Mouse (Mus musculus) heart, adult 2 months (tissue): ENCODE data around the gene Pak6. TPM values are rescaled to one million over a fixed set of nuclear protein-coding genes. Genes with fewer than 3 reads are reported as not detected.

Experiments
- DNase-seq, 2 experiments: peaks; one replicate each; pipeline ENCODE4 v3.0.0; 2021
- H3K27ac ChIP-seq: fragments of 200-600 bp; 2 replicates; pipeline ENCODE4 v1.8.1; 2022
- H3K27me3 ChIP-seq: fragments of 200-500 bp; 2 replicates; pipeline ENCODE4 v1.6.1; 2012; ENCODE audit warnings: mild to moderate bottlenecking, low read length, inconsistent platforms, mixed read lengths; ENCODE audit not compliant: control insufficient read depth, insufficient read depth
- H3K36me3 ChIP-seq: fragments of 200-500 bp; 2 replicates; pipeline ENCODE4 v1.6.1; 2012; ENCODE audit warnings: low read length, inconsistent platforms; ENCODE audit not compliant: control insufficient read depth, insufficient read depth
- H3K4me1 ChIP-seq: fragments of 200-500 bp; 2 replicates; pipeline ENCODE4 v1.6.1; 2011; ENCODE audit warnings: low read length; ENCODE audit not compliant: control insufficient read depth, insufficient read depth
- H3K4me3 ChIP-seq: fragments of 200-600 bp; 2 replicates; pipeline ENCODE4 v1.8.1; 2022
- H3K79me2 ChIP-seq: fragments of 200-500 bp; replicated peaks from 2 replicates; pipeline ENCODE4 v1.6.1; 2012; ENCODE audit warnings: mild to moderate bottlenecking, inconsistent platforms, low read length, moderate library complexity, mixed read lengths; ENCODE audit not compliant: control insufficient read depth, insufficient read depth
- H3K9ac ChIP-seq: fragments of 200-500 bp; 2 replicates; pipeline ENCODE4 v1.6.1; 2012; ENCODE audit warnings: low read depth, mild to moderate bottlenecking, control low read depth, inconsistent platforms, low read length, mixed read lengths
- CTCF ChIP-seq: fragments of 200-600 bp; IDR thresholded peaks from 2 replicates; pipeline ENCODE4 v1.8.1; 2022; ENCODE audit warnings: antibody characterized with exemption, mild to moderate bottlenecking, moderate library complexity
- EP300 ChIP-seq: fragments of 200-500 bp; IDR thresholded peaks from 2 replicates; pipeline ENCODE4 v1.6.1; 2011; ENCODE audit warnings: low read depth, low read length, control low read depth; ENCODE audit not compliant: insufficient read depth
- POLR2A ChIP-seq: fragments of 200-500 bp; IDR thresholded peaks from 2 replicates; pipeline ENCODE4 v1.6.1; 2011; ENCODE audit warnings: mild to moderate bottlenecking, low read depth, low read length, control low read depth; ENCODE audit not compliant: insufficient read depth
- WGBS: fragments of 180-500 bp; shearing (Covaris S2); methylation state at CpG from one replicate; pipeline ENCODE4 v1.1.7; 2018; 5-methylcytosine and 5-hydroxymethylcytosine counted together
- intact Hi-C: fragments of 180-260 bp; cut with DNase I; formaldehyde crosslinking; loops from one replicate; pipeline ENCODE4 v1.15.1; 2025
- polyA plus RNA-seq: library from polyadenylated mRNA; depleted of rRNA; stranded (reverse); fragments of >200 nt; gene quantifications from 2 replicates; pipeline ENCODE4 v1.2.3, GENCODE M21; 2012
- total RNA-seq, 2 experiments: library from RNA; stranded (reverse); gene quantifications; 2 replicates each; pipeline ENCODE4 v1.2.3; 2021

The Pak6 gene
- total and polyA plus RNA-seq, 3 experiments, result 6.1 to 11.1 (median 8.1) TPM

DNA sequence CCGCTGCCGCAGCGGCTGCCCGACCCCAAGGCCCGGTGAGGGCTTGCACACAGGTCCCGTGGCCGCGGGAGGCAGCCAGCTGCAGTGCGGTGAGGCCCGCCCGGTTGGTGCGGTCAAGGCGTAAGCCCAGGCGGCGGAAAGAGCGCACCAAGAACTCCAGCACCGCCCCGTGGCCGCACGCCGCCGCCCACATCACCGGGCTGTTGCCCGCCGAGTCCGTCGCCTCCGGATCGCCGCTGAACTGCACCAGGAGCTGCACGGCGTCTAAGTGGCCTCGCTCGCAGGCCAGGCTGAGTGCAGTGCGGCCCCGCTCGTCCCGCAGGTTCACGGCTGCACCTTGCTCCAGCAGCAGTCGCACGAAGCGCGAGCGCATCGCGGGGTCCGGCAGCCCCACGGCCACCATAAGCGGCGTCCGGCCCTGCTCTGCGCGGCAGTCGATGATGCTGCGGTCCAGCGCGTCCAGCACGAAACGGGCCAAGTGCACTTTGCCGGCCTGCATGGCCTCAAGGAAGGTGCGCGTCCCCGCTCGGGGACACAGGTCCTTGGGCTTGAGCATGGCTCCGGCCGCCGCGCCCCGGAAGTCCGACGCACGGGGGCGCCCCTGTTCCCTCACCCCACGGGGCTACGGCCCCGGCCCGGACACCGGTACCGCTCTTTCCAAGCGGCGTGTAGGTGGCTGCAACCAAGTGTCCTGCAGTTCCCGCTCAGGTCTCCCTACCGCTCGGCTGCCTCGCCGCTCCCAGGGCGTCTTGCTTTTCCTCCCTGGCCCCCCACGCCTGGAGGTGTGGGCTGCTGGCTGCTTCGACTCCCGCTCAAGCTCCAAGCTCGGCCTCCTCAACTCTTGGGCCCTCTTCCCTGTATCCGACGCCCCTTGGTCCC is 40.0 kb downstream of the Pak6 start:
- 1% methylated on average over 91 of the region's 93 CpGs for WGBS
- intact Hi-C loops, result loop anchor here (5.0 kb wide), 1 partner anchor 44 kb away; the partner anchor contains the start of gene Inafm2
- H3K79me2 ChIP-seq, result no peaks in the 10 kb centered on the region
- no peaks in the 10 kb centered on the region for H3K36me3 ChIP-seq
- H3K4me1 ChIP-seq, result no peaks in the 10 kb centered on the region; the same call in 1 of the 2 replicates
- TF ChIP-seq POLR2A (no peak), EP300 (no peak), CTCF (peak; percentile 57)
- DNase-seq, result peak; percentile 65 to 75
- peak overlapping the region; percentile 39 for H3K4me3 ChIP-seq
- H3K27ac ChIP-seq, result no peak overlapping the region
- H3K27me3 ChIP-seq, result peaks cover 14% of the 10 kb centered on the region
- peak overlapping the region; percentile 59 for H3K9ac ChIP-seq

DNA sequence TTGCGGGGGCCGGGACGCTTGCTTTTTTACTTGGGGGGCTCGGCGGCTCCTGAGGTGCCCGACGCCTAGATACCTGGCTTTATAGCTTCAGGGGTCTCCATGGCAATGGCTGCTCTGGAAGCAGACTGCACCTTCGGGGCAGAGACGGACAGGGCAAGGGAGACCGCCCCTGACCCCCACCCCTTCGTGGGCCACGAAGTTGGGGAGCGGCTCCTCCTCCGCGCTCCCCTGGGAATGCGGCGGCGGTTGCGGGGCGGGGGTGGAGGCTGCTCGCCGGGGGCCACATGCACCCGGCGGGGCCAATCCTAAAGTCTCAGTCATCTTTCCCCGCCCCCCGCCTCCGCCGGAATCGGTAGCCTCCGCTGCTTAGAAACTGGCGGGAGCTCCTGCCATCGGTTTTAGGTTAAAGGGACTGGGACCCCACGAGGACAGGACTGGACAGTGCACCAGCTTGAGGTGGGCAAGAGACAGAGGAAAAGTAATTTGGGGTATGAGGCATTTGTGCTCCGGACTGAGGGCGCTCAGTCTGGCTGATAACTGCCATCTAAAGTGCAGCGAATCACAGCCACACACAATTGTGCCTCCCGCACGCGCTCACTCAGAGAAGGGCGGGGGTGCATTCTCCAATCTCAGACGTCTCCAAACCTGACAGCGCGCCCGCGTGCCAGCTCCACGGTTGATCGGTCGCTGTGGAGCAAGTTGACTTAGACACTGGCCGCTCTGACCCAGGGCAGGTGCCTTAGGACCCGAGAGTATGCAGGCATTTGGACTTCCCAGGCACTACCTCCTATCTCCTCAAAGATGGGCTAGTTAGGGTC is 41.0 kb downstream of the Pak6 start, which contains the start of gene Ankrd63:
TSS of gene Ankrd63 (minus strand) at position 51 of the 818 bp plus-strand sequence.
- Histone ChIP-seq H3K36me3 (no peaks in the 10 kb centered on the region), H3K4me3 (peak within 1 kb of the TSS; percentile 39), H3K9ac (peak within 1 kb of the TSS; percentile 59), H3K27me3 (peaks cover 14% of the 10 kb centered on the region), H3K79me2 (no peaks in the 10 kb centered on the region), H3K27ac (no peak within 1 kb of the TSS), H3K4me1 (no peaks in the 10 kb centered on the region; the same call in 1 of the 2 replicates)
- peak; percentile 39 to 40 for DNase-seq
- TF ChIP-seq EP300 (no peak), CTCF (no peak), POLR2A (no peak)
- WGBS, result 7% methylated on average over 50 of the region's 50 CpGs
- intact Hi-C loops, result loop anchor here (2.0 to 5.0 kb wide), 2 partner anchors 43 to 55 kb away; partner anchors contain the start of gene Inafm2

DNA sequence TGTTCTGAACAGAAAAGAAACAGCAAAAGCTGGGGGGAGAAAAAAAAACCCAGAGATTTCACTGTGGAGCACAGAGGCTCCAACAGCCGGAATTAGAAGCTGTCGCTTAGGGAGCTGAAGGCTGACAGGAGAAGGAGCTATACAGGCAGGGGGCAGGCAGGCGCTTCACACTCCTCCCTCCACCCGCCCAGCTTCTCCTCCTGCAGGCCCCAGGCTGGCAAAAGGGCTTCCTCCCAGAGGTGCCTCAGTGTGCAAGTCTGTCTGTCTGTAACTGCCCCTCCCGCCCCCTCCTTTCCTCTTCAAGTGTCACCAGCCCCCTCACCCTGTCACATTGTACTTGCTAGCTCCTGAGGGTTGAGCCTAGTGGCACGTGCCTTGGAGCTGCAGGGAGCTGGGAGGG is 43.3 kb downstream of the Pak6 start:
- no peak overlapping the region for H3K4me3 ChIP-seq
- H3K9ac ChIP-seq, result no peak overlapping the region; the same call in 1 of the 2 replicates
- H3K4me1 ChIP-seq, result peaks cover 5% of the 10 kb centered on the region
- no peak overlapping the region for H3K27ac ChIP-seq
- WGBS, result 32% methylated on average over 6 of the region's 6 CpGs
- TF ChIP-seq POLR2A, result no peak
- no peak for TF ChIP-seq EP300
- peak; percentile 22; the same call in 1 of the 2 replicates for TF ChIP-seq CTCF
- H3K27me3 ChIP-seq, result peaks cover 18% of the 10 kb centered on the region
- intact Hi-C loops, result no loop called here
- no peaks in the 10 kb centered on the region for H3K79me2 ChIP-seq
- no peak for DNase-seq
- no peaks in the 10 kb centered on the region for H3K36me3 ChIP-seq

DNA sequence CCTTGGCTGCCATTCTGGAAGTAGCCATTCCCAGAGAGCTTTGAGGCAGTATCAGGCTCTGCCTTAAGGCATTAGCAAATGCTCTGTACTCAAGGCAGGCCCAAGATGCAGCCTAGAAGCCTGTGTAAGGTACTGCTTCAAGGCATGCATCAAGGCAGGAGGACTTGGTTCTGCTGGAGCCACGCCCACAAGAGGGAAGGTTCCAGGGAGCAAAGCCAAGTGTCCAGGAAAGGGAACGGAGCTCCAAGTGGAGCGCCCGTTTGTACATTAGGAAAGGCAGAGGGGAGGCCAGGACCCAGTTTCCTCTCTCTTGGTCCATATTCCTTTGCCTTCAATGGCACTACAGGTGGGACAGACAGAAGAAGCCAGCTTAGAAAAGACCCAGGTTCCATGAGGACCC is 45.4 kb downstream of the Pak6 start:
- H3K4me1 ChIP-seq, result peaks cover 6% of the 10 kb centered on the region
- no peak for DNase-seq
- no peaks in the 10 kb centered on the region for H3K36me3 ChIP-seq
- peaks cover 9% of the 10 kb centered on the region for H3K27me3 ChIP-seq
- WGBS, result 32% methylated on average over 4 of the region's 4 CpGs
- no peak overlapping the region for H3K27ac ChIP-seq
- H3K9ac ChIP-seq, result no peak overlapping the region
- no peak overlapping the region for H3K4me3 ChIP-seq
- no peak for TF ChIP-seq EP300
- no peak for TF ChIP-seq POLR2A
- TF ChIP-seq CTCF, result no peak
- intact Hi-C loops, result no loop called here
- no peaks in the 10 kb centered on the region for H3K79me2 ChIP-seq

DNA sequence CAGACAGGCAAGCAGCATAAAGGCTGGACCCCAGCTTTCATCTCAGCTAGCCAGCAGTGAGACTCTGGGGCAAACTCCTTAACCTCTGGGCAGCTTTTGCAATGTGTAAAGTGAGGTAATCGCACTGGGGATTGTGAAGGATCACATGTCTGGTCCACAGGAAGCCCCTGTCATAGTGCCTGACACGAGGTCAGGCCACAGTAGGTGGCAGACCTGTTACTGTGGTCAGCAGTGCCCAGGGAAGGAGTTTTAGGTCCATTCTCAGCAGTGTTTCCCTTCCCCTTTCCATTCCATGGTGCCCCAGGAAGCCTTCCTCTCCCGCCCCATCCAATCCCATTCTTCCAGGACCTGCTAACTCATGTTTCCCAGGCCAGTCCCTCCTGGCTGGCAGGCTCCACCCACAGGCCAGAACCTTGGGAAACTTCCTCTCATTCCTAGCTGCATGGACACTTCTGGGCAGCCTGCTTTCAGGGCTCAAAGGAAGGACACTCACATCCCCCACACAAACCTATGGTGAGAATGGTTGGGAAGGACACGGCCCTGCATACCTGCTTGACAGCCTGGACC is 46.6 kb downstream of the Pak6 start:
- Histone ChIP-seq H3K4me1 (peaks cover 6% of the 10 kb centered on the region), H3K4me3 (no peak overlapping the region), H3K27ac (no peak overlapping the region), H3K9ac (no peak overlapping the region), H3K27me3 (peaks cover 5% of the 10 kb centered on the region), H3K36me3 (no peaks in the 10 kb centered on the region), H3K79me2 (no peaks in the 10 kb centered on the region)
- intact Hi-C loops, result no loop called here
- 56% methylated on average over 4 of the region's 4 CpGs for WGBS
- DNase-seq, result no peak
- no peak for TF ChIP-seq EP300
- no peak for TF ChIP-seq POLR2A

DNA sequence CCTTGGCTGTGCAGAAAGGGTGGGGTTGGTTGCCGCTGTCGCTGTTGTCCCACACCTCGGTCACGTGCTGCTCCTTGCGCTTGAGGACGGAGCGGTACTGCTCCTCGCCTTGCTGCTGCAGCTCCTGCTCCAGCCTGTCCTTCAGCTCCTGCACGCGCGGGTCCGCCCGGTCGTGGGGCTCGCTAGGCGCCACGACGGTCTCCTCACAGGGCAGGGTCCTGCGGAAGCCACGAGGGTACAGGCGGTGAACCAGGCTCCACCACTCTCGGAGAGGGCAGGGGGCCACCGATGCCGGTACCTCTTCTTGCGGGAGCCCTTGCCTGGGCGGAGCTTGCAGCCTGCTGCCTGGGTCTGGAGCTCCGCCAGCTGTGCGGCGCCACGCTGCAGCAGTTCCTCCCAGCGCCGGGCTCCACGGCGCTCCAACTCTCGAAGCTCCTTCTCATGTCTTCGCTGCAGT is 48.0 kb downstream of the Pak6 start:
- DNase-seq, result peak; percentile 52 to 61
- Histone ChIP-seq H3K36me3 (no peaks in the 10 kb centered on the region), H3K4me3 (peak overlapping the region; percentile 18; the same call in 1 of the 2 replicates), H3K9ac (peak overlapping the region; percentile 29; the same call in 1 of the 2 replicates), H3K4me1 (peaks cover 6% of the 10 kb centered on the region), H3K27me3 (peaks cover 5% of the 10 kb centered on the region), H3K79me2 (no peaks in the 10 kb centered on the region), H3K27ac (no peak overlapping the region)
- WGBS, result 5% methylated on average over 36 of the region's 36 CpGs
- no peak for TF ChIP-seq POLR2A
- TF ChIP-seq EP300, result no peak
- TF ChIP-seq CTCF, result no peak
- intact Hi-C loops, result no loop called here
